Mouse (Mus musculus): ENCODE data around the gene Fto. TPM values are rescaled to one million over a fixed set of nuclear protein-coding genes. Genes with fewer than 3 reads are reported as not detected.

Fto gene
- polyA plus RNA-seq, 1 experiment from 2014 or later = 107 TPM

DNA sequence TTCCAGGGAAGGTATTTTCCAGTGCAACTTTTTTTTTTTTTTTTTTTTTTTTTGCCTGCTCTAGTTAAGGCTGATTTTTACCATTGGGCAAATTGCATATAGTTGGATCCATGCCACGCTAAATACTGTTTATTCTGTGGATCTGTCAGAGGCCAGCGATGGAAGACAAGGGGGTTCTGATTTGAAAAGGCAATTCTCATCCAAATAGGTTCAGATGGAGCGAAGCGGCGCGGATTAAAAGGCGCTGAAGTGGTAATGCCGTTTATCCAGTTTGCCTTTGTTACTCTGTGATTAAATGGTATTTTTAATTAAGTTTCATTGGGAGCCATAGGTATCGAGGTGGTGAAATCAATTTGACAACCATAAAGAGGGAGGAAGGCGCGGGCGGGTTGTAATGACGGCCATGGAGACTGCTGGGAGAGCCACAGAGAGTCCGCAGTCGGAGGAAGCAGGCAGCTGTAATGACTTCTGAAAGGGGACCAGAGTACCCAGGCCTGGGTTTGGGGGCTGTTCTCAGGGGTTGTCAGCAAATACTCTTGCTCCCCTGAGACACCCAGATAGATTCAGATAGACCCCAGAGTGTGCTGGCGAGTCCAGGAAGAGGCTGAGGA, 356.2 kb downstream of the Fto start:
- Histone ChIP-seq H3K4me3 (no peak overlapping the region), H3K4me2 (no peak overlapping the region), H3K9me3 (no peaks in the 10 kb centered on the region), H3K4me1 (peaks cover 4% of the 10 kb centered on the region), H3K27me3 (no peaks in the 10 kb centered on the region; the same call in 1 of the 2 replicates), H3K9ac (no peak overlapping the region), H3K36me3 (peaks cover 18% of the 10 kb centered on the region; the same call in 1 of the 2 replicates), H3K27ac (no peak overlapping the region)
- ATAC-seq (ENCODE audit: insufficient number of reproducible peaks, insufficient read depth, low FRiP score, low TSS enrichment, low read depth) = no peak
- WGBS = 73% methylated on average over 16 of the region's 16 CpGs

GRCm38 (mm10) chr8:91676928-91677327, 363.6 kb downstream of the Fto start:
- ATAC-seq (ENCODE audit: insufficient number of reproducible peaks, insufficient read depth, low FRiP score, low TSS enrichment, low read depth) = no peak
- WGBS = 76% methylated on average over 3 of the region's 3 CpGs

DNA sequence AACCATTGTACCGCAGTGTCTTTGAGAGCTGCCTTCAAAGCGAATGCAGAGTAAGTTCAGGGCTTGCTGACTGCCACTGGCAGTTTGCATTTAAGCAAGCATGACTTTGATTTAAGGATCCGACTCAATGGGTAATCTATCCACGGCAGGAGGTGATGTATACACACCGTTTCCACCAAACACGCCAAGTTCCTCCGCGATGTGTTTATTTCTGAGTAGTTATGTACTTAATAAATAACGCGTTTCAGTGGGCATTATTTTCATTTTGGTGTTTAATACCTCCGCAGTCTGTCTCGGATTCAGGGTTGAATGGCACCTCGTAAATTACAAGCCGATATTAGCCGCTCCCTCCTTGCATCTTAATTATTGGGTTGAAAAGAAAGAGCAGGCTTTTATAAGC, 366.1 kb downstream of the Fto start:
- H3K4me2 ChIP-seq = no peak overlapping the region
- H3K4me1 ChIP-seq = peaks cover 6% of the 10 kb centered on the region
- no peak overlapping the region for H3K27ac ChIP-seq
- H3K9me3 ChIP-seq = no peaks in the 10 kb centered on the region
- no peak overlapping the region for H3K9ac ChIP-seq
- no peaks in the 10 kb centered on the region for H3K36me3 ChIP-seq
- H3K27me3 ChIP-seq = peaks cover 26% of the 10 kb centered on the region
- 57% methylated on average over 15 of the region's 15 CpGs for WGBS
- ATAC-seq (ENCODE audit: insufficient number of reproducible peaks, insufficient read depth, low FRiP score, low TSS enrichment, low read depth) = no peak
- H3K4me3 ChIP-seq = no peak overlapping the region

More at GRCm38 (mm10) chr8:91676928-91677327, 363.6 kb downstream of the Fto start:
- Histone ChIP-seq H3K27ac (no peak overlapping the region), H3K9ac (no peak overlapping the region), H3K4me1 (no peaks in the 10 kb centered on the region), H3K4me3 (no peak overlapping the region), H3K4me2 (no peak overlapping the region), H3K27me3 (peaks cover 17% of the 10 kb centered on the region), H3K36me3 (no peaks in the 10 kb centered on the region), H3K9me3 (no peaks in the 10 kb centered on the region)

GRCm38 (mm10) chr8:91680125-91680524, 366.8 kb downstream of the Fto start:
- H3K4me1 ChIP-seq = peaks cover 13% of the 10 kb centered on the region
- no peaks in the 10 kb centered on the region for H3K36me3 ChIP-seq
- no peak overlapping the region for H3K9ac ChIP-seq
- ATAC-seq (ENCODE audit: insufficient number of reproducible peaks, insufficient read depth, low FRiP score, low TSS enrichment, low read depth) = no peak
- H3K27ac ChIP-seq = no peak overlapping the region
- H3K4me3 ChIP-seq = no peak overlapping the region
- H3K4me2 ChIP-seq = no peak overlapping the region
- H3K9me3 ChIP-seq = no peaks in the 10 kb centered on the region
- WGBS = 58% methylated on average over 5 of the region's 5 CpGs
- peaks cover 33% of the 10 kb centered on the region for H3K27me3 ChIP-seq

- ATAC-seq (ENCODE audit: insufficient number of reproducible peaks, insufficient read depth, low FRiP score, low TSS enrichment, low read depth) = no peak
- Histone ChIP-seq H3K36me3 (no peaks in the 10 kb centered on the region), H3K4me1 (peaks cover 21% of the 10 kb centered on the region), H3K4me2 (no peak overlapping the region), H3K9ac (no peak overlapping the region; the same call in 1 of the 2 replicates), H3K27ac (no peak overlapping the region), H3K4me3 (no peak overlapping the region), H3K27me3 (peaks cover 35% of the 10 kb centered on the region), H3K9me3 (no peaks in the 10 kb centered on the region)
- 75% methylated on average over 6 of the region's 6 CpGs for WGBS
These were observed 371.4 kb downstream of the Fto start for GRCm38 (mm10) chr8:91684596-91685317.

DNA sequence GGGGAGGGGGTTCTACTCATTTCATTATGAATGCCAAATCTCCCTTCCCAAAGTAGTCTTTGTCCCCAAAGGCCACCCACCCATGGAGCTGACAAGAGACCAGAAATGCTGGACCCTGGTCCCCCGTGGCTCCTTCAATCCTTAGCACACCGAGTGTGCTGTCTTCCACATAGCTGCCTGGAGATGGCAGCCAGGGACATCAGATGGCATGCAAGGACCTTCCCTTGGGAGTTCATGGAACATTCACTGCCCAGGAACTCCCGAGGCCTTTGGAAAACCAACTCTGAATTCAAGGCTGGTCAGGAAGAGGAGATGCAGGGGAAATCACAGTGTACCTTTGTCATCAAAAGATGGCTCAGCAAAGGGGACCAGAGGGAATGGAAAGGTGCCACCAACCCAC, 372.1 kb downstream of the Fto start:
- H3K27me3 ChIP-seq = peaks cover 35% of the 10 kb centered on the region
- no peak overlapping the region for H3K4me2 ChIP-seq
- H3K9ac ChIP-seq = no peak overlapping the region
- H3K27ac ChIP-seq = no peak overlapping the region
- H3K36me3 ChIP-seq = no peaks in the 10 kb centered on the region
- H3K4me3 ChIP-seq = no peak overlapping the region
- ATAC-seq (ENCODE audit: insufficient number of reproducible peaks, insufficient read depth, low FRiP score, low TSS enrichment, low read depth) = no peak
- 54% methylated on average over 3 of the region's 3 CpGs for WGBS
- H3K4me1 ChIP-seq = peaks cover 21% of the 10 kb centered on the region
- H3K9me3 ChIP-seq = no peaks in the 10 kb centered on the region

- no peak overlapping the region for H3K27ac ChIP-seq
- no peaks in the 10 kb centered on the region for H3K36me3 ChIP-seq
- no peaks in the 10 kb centered on the region for H3K9me3 ChIP-seq
- H3K4me1 ChIP-seq = no peaks in the 10 kb centered on the region
- H3K27me3 ChIP-seq = peaks cover 3% of the 10 kb centered on the region; the same call in 1 of the 2 replicates
- no peak overlapping the region for H3K4me3 ChIP-seq
- H3K4me2 ChIP-seq = no peak overlapping the region
- no peak for ATAC-seq (ENCODE audit: insufficient number of reproducible peaks, insufficient read depth, low FRiP score, low TSS enrichment, low read depth)
- no peak overlapping the region for H3K9ac ChIP-seq
- 59% methylated on average over 15 of the region's 15 CpGs for WGBS
These were observed 378.9 kb downstream of the Fto start for GRCm38 (mm10) chr8:91692056-91692721.

GRCm38 (mm10) chr8:91706533-91706932, 393.2 kb downstream of the Fto start:
- Histone ChIP-seq H3K27me3 (peaks cover 13% of the 10 kb centered on the region; the same call in 1 of the 2 replicates), H3K9ac (no peak overlapping the region), H3K36me3 (no peaks in the 10 kb centered on the region), H3K27ac (no peak overlapping the region), H3K4me3 (no peak overlapping the region), H3K9me3 (no peaks in the 10 kb centered on the region), H3K4me2 (no peak overlapping the region), H3K4me1 (peaks cover 6% of the 10 kb centered on the region)
- ATAC-seq (ENCODE audit: insufficient number of reproducible peaks, insufficient read depth, low FRiP score, low TSS enrichment, low read depth) = no peak
- 79% methylated on average over 5 of the region's 5 CpGs for WGBS

DNA sequence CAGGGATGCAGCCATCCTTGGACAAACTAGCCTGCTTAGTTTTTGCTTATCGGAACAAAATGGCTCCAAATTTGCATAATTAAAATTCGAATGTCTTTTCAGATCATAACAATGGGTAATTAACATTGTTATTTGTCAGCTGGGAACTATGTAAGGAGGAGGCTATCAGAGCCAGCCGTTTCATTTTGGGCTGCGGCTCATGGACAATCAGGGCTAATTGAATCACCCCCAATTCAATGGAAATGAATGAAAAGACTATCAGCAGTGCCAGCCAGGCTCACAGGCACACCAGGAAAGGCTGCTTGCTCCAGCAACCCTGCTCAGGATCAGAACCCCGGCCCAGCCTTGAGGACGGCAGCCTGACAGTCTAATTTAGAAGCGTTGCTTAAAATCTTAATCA, 395.3 kb downstream of the Fto start:
- Histone ChIP-seq H3K36me3 (no peaks in the 10 kb centered on the region), H3K4me1 (peaks cover 18% of the 10 kb centered on the region), H3K9ac (no peak overlapping the region), H3K4me3 (no peak overlapping the region), H3K9me3 (no peaks in the 10 kb centered on the region), H3K4me2 (no peak overlapping the region), H3K27me3 (peaks cover 13% of the 10 kb centered on the region; the same call in 1 of the 2 replicates), H3K27ac (no peak overlapping the region)
- 75% methylated on average over 7 of the region's 7 CpGs for WGBS
- no peak for ATAC-seq (ENCODE audit: insufficient number of reproducible peaks, insufficient read depth, low FRiP score, low TSS enrichment, low read depth)

GRCm38 (mm10) chr8:91709768-91710167, 396.4 kb downstream of the Fto start:
- WGBS = 35% methylated on average over 7 of the region's 7 CpGs

DNA sequence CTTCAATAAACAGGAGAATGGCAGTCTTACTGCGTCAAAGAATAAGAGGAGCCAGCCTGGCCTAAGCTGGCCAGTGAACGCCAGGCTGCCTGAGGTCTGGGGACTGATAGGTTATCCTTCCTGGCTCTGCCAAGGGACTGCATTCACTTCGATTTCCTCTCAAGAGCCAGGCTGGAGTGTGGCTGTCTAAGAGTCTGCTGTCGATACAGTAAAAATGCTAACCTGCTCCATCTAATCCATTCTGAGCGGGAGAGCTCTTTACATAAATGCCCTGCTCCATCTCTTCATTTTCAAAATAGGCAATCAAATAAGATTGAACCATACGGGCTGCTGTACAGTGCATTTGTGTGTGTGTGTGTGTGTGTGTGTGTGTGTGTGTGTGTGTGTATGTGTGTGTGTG, 397.9 kb downstream of the Fto start:
- no peaks in the 10 kb centered on the region for H3K9me3 ChIP-seq
- H3K4me1 ChIP-seq = peaks cover 31% of the 10 kb centered on the region
- peaks cover 13% of the 10 kb centered on the region; the same call in 1 of the 2 replicates for H3K27me3 ChIP-seq
- ATAC-seq (ENCODE audit: insufficient number of reproducible peaks, insufficient read depth, low FRiP score, low TSS enrichment, low read depth) = no peak
- 52% methylated on average over 6 of the region's 6 CpGs for WGBS
- H3K36me3 ChIP-seq = no peaks in the 10 kb centered on the region
- H3K4me2 ChIP-seq = no peak overlapping the region
- H3K9ac ChIP-seq = no peak overlapping the region
- no peak overlapping the region for H3K4me3 ChIP-seq
- no peak overlapping the region for H3K27ac ChIP-seq

More at GRCm38 (mm10) chr8:91709768-91710167, 396.4 kb downstream of the Fto start:
- Histone ChIP-seq H3K4me1 (peaks cover 20% of the 10 kb centered on the region), H3K36me3 (no peaks in the 10 kb centered on the region), H3K9ac (no peak overlapping the region), H3K4me3 (no peak overlapping the region), H3K27ac (no peak overlapping the region), H3K4me2 (no peak overlapping the region), H3K9me3 (no peaks in the 10 kb centered on the region), H3K27me3 (peaks cover 13% of the 10 kb centered on the region; the same call in 1 of the 2 replicates)
- ATAC-seq (ENCODE audit: insufficient number of reproducible peaks, insufficient read depth, low FRiP score, low TSS enrichment, low read depth) = no peak
